Mouse (Mus musculus): ENCODE measurements around the gene Tmem221. TPM values are rescaled to one million over a fixed set of nuclear protein-coding genes. Genes with fewer than 3 reads are reported as not detected.

The Tmem221 gene
- total and polyA plus RNA-seq, 3 experiments: 1.7 to 5.1 TPM; not detected in 1

GRCm38 (mm10) chr8:71547590-71547989 is 11.1 kb downstream of the Tmem221 start:
- Histone ChIP-seq H3K27me3 (ENCODE audit: control insufficient read depth in 1 of 2, insufficient read depth in 2 of 2, low read length in 2 of 2) (no peaks in the 10 kb centered on the region), H3K36me3 (ENCODE audit: control insufficient read depth in 1 of 2, insufficient read depth in 2 of 2, low read length in 2 of 2) (no peaks in the 10 kb centered on the region), H3K4me3 (ENCODE audit: control insufficient read depth in 1 of 2, insufficient read depth in 1 of 2, low read depth in 2 of 2, low read length in 2 of 2) (no peak overlapping the region), H3K9me3 (replicated peaks; ENCODE audit: insufficient read depth, low read length) (no peaks in the 10 kb centered on the region), H3K79me2 (ENCODE audit: control insufficient read depth, insufficient read depth, low read length, poor library complexity) (0 out of 2 replicates have a peak, but pooled peaks cover 6% of the 10 kb centered on the region), H3K27ac (ENCODE audit: control insufficient read depth, low read depth, low read length) (no peak overlapping the region), H3K4me1 (ENCODE audit: control insufficient read depth in 1 of 2, insufficient read depth in 2 of 2, low read length in 2 of 2) (0 out of 4 replicates have a peak, but pooled peaks cover 0 to 5% of the 10 kb centered on the region in 2 experiments), H3K9ac (ENCODE audit: control insufficient read depth, low read depth, low read length, poor library complexity, severe bottlenecking) (no peak overlapping the region)
- TF ChIP-seq POLR2A (IDR thresholded peaks at IDR 0.05; ENCODE audit: control insufficient read depth in 1 of 2, insufficient read depth in 1 of 2, low read depth in 1 of 2, low read length in 2 of 2, poor library complexity in 1 of 2): no peak
- no peak for TF ChIP-seq NELFE (IDR thresholded peaks at IDR 0.05; ENCODE audit: low read depth, low read length)
- TF ChIP-seq MAZ (IDR thresholded peaks at IDR 0.05; ENCODE audit: low read depth, low read length): no peak
- no peak for TF ChIP-seq USF1 (IDR thresholded peaks at IDR 0.05; ENCODE audit: low read depth, low read length)
- no peak for TF ChIP-seq MXI1 (IDR thresholded peaks at IDR 0.05; ENCODE audit: low read depth, low read length)
- no peak for TF ChIP-seq RAD21 (IDR thresholded peaks at IDR 0.05; ENCODE audit: low read depth, low read length)
- no peak for TF ChIP-seq POLR2AphosphoS5 (IDR thresholded peaks at IDR 0.05; ENCODE audit: borderline replicate concordance, low read depth, low read length)
- TF ChIP-seq MYC (IDR thresholded peaks at IDR 0.05; ENCODE audit: low read depth, low read length): no peak
- DNase-seq (ENCODE audit: low read depth, low spot score): no peak

GRCm38 (mm10) chr8:71545053-71545452 is 13.6 kb downstream of the Tmem221 start:
- H3K9me3 ChIP-seq (replicated peaks; ENCODE audit: insufficient read depth, low read length): no peaks in the 10 kb centered on the region
- no peak overlapping the region for H3K4me3 ChIP-seq (ENCODE audit: control insufficient read depth in 1 of 2, insufficient read depth in 1 of 2, low read depth in 2 of 2, low read length in 2 of 2)
- TF ChIP-seq MAFK (IDR thresholded peaks at IDR 0.05; ENCODE audit: borderline replicate concordance, low read depth, low read length) (no peak), SIN3A (IDR thresholded peaks at IDR 0.05; ENCODE audit: low read length) (no peak), POLR2AphosphoS2 (IDR thresholded peaks at IDR 0.05; ENCODE audit: low read length) (no peak), CTCF (IDR thresholded peaks at IDR 0.05 in 2 of 3, conservative IDR thresholded peaks at IDR 0.05 in 1 of 3; ENCODE audit: control insufficient read depth in 1 of 3, insufficient read depth in 1 of 3, low read depth in 2 of 3, low read length in 3 of 3, poor library complexity in 1 of 3, severe bottlenecking in 1 of 3) (no peak), UBTF (IDR thresholded peaks at IDR 0.05; ENCODE audit: borderline replicate concordance, insufficient read depth, low read depth, low read length) (no peak), USF1 (IDR thresholded peaks at IDR 0.05; ENCODE audit: low read depth, low read length) (no peak), RCOR1 (IDR thresholded peaks at IDR 0.05; ENCODE audit: low read depth, low read length) (no peak), CHD1 (IDR thresholded peaks at IDR 0.05; ENCODE audit: low read depth, low read length) (no peak), BHLHE40 (IDR thresholded peaks at IDR 0.05; ENCODE audit: borderline replicate concordance, low read depth, low read length) (no peak), MYB (IDR thresholded peaks at IDR 0.05; ENCODE audit: low read depth, low read length) (no peak), TBP (IDR thresholded peaks at IDR 0.05; ENCODE audit: low read depth, low read length) (no peak), RAD21 (IDR thresholded peaks at IDR 0.05; ENCODE audit: low read depth, low read length) (no peak), TCF12 (IDR thresholded peaks at IDR 0.05; ENCODE audit: low read depth, low read length) (no peak), TAL1 (IDR thresholded peaks at IDR 0.05; ENCODE audit: low read length) (no peak), ELF1 (IDR thresholded peaks at IDR 0.05; ENCODE audit: low read depth, low read length) (no peak)

More at GRCm38 (mm10) chr8:71545053-71545452, 13.6 kb downstream of the Tmem221 start:
- no peak overlapping the region for H3K27ac ChIP-seq (ENCODE audit: control insufficient read depth, low read depth, low read length)
- H3K4me1 ChIP-seq (ENCODE audit: control insufficient read depth in 1 of 2, insufficient read depth in 2 of 2, low read length in 2 of 2): peaks cover 2 to 8% of the 10 kb centered on the region in 2 experiments; a peak in 1 of 4 replicates
- H3K79me2 ChIP-seq (ENCODE audit: control insufficient read depth, insufficient read depth, low read length, poor library complexity): 0 out of 2 replicates have a peak, but pooled peaks cover 6% of the 10 kb centered on the region
- H3K27me3 ChIP-seq (ENCODE audit: control insufficient read depth in 1 of 2, insufficient read depth in 2 of 2, low read length in 2 of 2): no peaks in the 10 kb centered on the region
- DNase-seq (ENCODE audit: low read depth, low spot score): no peak
- H3K36me3 ChIP-seq (ENCODE audit: control insufficient read depth in 1 of 2, insufficient read depth in 2 of 2, low read length in 2 of 2): peaks cover 0 to 5% of the 10 kb centered on the region in 2 experiments; a peak in 2 of 4 replicates
- H3K9ac ChIP-seq (ENCODE audit: control insufficient read depth, low read depth, low read length, poor library complexity, severe bottlenecking): no peak overlapping the region
